Mouse (Mus musculus): ENCODE data around the gene Fem1b. TPM values are rescaled to one million over a fixed set of nuclear protein-coding genes. Genes with fewer than 3 reads are reported as not detected.
"Not testable (repeated sequence)": the region's sequence is repeated elsewhere in the genome, so short reads cannot be mapped to it uniquely, and the experiment has no call there.

Fem1b gene
- total RNA-seq, 2 experiments from 2014 or later, result 24.1 to 24.7 TPM

DNA sequence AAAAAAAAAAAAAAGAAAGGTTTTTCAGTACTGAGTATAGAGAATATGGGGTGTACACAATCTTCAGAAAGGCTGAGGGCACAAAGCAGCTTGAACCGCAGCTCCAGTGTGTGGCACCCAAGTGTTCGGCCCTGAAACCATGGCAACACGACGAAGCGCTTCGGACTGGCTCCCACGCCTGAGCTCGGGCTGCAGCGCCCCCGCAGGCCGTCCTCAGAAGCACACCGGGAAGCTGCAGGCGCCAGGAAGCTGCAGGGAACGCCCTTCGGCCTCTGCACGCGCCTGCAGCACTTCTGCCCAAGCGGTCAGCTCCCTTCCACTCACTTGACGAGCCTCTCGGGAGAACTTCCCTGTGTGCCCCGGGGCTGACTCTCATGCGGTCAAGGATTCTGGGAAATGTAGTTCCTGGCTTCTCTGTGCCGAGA, 16.9 kb upstream of the Fem1b start:
- ATAC-seq (replicated peaks; ENCODE audit: low FRiP score, poor library complexity, severe bottlenecking), result peak; percentile 98

DNA sequence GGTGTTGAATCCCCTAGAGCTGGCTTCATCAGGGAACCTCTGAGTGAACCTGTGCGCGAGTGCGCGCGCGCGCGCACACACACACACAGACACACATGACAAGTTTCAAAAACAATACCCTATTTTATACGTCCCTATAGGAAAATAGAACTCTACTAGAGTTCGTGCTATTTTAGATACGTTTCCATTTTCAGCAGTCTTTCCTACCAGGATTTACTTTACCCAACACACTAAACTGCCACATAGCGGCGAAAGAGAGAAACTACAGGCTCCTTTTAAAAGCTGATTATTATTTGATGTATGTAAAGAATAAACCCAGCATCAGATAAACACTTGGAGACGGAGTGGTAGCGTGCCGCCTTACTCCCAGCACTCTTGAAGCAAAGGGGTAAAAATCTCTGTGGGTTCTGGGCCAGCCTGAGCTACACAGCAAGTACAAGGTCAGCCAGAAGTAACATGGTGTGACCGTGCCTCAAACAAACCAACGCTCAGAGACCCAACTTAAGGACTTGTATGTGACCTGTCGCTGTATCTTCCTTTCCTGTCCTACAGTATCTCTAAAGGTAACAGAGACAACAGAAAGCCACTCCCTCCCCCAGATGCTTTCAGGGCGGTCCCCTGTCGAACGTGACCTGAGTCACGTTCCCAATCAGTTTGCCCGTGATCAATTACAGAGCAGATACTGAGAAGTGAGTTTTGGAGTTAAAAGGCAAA, 16.4 kb upstream of the Fem1b start:
- ATAC-seq (replicated peaks; ENCODE audit: low FRiP score, poor library complexity, severe bottlenecking), result peak; percentile 68

- ATAC-seq (replicated peaks; ENCODE audit: low FRiP score, poor library complexity, severe bottlenecking), result no peak
Observed at GRCm38 (mm10) chr9:62826456-62826855, 14.7 kb upstream of the Fem1b start.

DNA sequence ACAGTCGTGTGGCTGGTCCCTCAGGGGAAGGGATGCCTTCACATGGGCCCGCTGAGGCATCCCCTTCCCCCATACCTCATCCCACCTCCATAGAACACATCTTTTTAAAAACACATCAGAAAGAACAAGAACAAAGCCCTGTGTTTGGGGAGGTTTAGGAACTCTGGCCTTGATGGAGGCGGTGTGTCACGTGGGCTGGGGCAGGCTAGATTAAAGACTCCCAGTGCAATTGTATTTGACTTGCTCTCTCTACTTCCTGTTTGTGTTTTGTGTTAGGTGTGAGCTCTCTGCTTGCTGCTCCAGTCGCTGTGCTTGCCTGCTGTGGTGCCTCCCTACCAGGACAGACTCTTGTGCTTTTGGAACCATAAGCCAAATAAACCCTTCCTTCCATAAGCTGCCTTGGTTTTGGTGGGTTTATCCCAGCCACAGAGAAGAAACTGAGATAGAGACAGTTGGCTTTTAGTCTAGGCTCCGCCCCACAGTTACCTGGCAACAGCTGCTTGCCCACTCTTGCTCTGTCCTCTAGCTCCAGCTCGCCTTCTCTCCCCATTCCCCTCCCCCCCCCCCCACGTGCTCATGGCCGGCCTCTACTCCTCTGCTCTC, 14.2 kb upstream of the Fem1b start:
- ATAC-seq (replicated peaks; ENCODE audit: low FRiP score, poor library complexity, severe bottlenecking), result no peak

- no peak for ATAC-seq (replicated peaks; ENCODE audit: low FRiP score, poor library complexity, severe bottlenecking)
Observed at GRCm38 (mm10) chr9:62821811-62822210, 10.1 kb upstream of the Fem1b start.

GRCm38 (mm10) chr9:62820829-62821228, 9.1 kb upstream of the Fem1b start:
- no peak for ATAC-seq (replicated peaks; ENCODE audit: low FRiP score, poor library complexity, severe bottlenecking)

- not testable (repeated sequence) for ATAC-seq (replicated peaks; ENCODE audit: low FRiP score, poor library complexity, severe bottlenecking)
Observed at GRCm38 (mm10) chr9:62819910-62820309, 8.2 kb upstream of the Fem1b start.

GRCm38 (mm10) chr9:62819494-62819893, 7.8 kb upstream of the Fem1b start:
- ATAC-seq (replicated peaks; ENCODE audit: low FRiP score, poor library complexity, severe bottlenecking), result no peak

DNA sequence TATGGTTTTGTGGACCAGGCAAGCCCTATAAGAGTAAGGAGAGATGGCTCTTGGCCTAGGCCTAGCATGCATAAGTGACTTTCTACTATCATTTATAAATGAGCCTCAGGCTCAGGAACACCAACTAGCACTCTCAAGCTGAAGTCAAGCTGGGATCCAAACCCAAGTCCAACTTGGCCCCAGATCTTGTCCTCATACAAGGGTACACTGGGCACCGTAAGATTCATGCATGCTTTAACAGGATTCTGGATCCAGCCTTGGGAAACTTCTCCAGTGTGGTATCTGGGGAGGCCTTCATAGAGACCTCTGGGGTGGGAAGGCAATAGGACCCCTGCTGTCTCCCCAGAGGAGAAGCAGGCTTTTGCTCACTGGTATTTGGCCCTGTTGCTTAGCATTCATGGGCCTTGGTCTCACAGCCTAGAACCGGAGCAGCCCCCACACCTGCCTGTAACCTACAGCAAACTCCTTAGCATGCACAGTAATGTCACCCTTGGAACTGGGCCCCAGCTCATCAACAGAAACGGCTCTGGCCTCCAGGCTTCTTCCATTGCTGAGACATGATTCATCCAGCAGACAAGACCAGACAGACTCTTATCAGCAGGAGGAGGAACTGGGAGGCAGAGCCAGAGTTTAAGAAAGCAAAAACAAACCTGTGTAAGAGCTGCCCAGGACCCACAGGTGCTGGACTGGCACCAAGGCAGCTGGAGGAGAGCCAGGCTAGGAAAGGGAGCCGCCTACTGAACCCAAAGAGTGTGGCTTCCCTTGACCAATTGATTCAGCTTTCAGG, 6.3 kb upstream of the Fem1b start:
- ATAC-seq (replicated peaks; ENCODE audit: low FRiP score, poor library complexity, severe bottlenecking), result no peak

DNA sequence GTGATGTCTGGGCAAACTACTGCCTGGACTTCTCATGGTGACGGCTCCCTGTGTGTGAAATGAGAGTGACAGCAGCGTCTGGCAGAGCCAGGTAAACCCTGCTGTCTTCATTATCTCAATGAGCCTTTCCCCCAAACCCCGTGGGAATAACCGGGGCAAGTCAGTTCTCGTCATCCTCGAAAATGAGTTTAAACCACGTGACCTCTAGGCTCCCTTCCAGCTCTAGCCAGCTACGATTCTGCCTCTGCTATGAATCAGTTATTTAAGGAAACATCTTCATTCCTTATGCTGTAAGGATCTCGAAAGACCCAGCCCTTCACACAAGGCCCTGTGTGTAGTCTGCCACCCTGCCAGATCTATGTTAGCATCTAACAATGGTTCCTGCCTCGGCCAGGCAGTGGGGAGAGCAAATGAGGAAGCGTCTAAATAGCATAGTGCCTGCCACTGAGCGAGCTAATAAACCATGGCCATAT, 5.4 kb upstream of the Fem1b start:
- no peak for ATAC-seq (replicated peaks; ENCODE audit: low FRiP score, poor library complexity, severe bottlenecking)

GRCm38 (mm10) chr9:62816323-62817098, 4.8 kb upstream of the Fem1b start:
- ATAC-seq (replicated peaks; ENCODE audit: low FRiP score, poor library complexity, severe bottlenecking), result no peak

GRCm38 (mm10) chr9:62814751-62815150, 3.0 kb upstream of the Fem1b start:
- ATAC-seq (replicated peaks; ENCODE audit: low FRiP score, poor library complexity, severe bottlenecking), result no peak

DNA sequence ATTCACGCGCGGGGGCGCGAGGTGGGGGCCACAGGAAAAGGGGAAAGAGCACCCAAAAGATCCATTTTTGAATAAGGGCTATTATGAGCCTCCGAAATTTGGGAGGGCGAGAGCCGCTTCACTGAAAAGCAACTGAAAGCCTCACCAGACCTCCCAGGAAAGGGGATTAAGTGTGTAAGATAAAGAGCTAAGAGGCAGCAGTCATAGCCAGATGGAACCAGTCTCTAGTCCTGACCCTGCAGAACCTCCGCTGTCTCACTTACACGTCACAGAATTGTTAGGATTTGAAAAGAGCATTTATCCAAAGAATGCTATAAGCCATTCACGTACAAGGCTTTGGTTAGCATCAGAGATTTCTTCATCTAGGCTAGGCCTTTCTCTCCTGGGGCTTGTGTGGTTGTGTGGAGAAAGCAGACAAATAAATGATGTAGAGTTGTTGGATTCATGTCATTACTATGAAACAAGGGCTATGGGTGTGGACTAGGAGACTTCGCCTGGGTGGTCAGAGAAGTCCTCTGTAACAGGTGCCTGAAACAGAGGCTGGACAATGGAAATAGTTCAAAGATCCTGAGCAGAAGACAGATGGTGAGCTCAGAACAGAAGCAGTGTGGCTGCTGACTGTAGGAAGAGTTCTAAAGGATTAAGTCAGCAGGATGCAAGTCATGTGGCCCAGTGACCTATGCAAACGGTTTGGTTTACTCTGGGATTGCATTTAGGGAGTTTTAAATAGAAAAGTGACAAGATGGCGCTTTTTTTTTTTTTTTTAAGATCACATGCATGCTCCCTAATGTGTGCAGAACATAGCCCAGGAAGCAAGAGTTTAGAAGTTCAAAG, 699 bp upstream of the Fem1b start:
- 0 out of 2 replicates have a peak, but pooled peaks have one; percentile 13 for ATAC-seq (replicated peaks; ENCODE audit: low FRiP score, poor library complexity, severe bottlenecking)

- ATAC-seq (replicated peaks; ENCODE audit: low FRiP score, poor library complexity, severe bottlenecking), result peak; percentile 81
Observed at GRCm38 (mm10) chr9:62810543-62811515, 905 bp downstream of the Fem1b start.

DNA sequence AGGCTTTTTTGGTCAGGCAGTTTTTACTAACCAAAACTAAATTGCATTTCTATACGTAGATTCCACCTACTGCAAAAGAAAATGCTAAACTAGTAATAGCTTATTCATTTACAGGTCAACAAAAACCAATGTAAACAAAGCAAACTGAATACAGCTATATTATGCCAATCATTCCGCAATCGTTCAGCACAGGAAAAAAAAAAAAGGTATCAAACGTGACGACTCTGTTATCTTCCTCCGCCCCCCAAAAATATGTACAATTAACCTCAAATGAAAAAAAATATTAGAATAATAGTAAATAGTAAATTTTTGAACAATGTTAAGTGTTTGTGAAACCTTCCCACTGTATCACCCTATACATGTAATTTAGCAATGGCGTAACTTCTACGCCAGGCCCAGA, 1.6 kb downstream of the Fem1b start:
- no peak for ATAC-seq (replicated peaks; ENCODE audit: low FRiP score, poor library complexity, severe bottlenecking)

GRCm38 (mm10) chr9:62799218-62799617, 12.5 kb downstream of the Fem1b start:
- not testable (repeated sequence) for ATAC-seq (replicated peaks; ENCODE audit: low FRiP score, poor library complexity, severe bottlenecking)

DNA sequence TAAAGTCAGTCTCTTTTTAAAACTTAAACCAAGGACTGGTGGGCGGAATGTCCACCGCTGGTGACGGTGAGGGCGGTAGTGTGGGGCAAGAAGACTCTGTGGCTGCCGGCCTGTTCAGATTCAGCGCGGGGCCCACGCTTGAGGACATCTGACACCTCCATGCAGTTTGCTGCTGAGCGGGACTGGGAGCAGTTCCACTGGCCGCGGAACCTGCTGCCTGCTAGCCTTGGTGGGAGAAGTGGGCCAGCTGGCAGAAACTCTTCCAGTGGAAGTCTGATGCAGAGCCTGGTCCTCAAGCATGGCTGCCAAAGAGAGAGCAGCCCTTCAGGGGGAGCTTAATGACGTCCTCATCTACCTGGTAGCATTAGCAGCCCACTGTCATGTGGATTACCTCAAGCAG, 21.9 kb downstream of the Fem1b start:
- ATAC-seq (replicated peaks; ENCODE audit: low FRiP score, poor library complexity, severe bottlenecking), result no peak

GRCm38 (mm10) chr9:62786721-62787120, 25.0 kb downstream of the Fem1b start:
- ATAC-seq (replicated peaks; ENCODE audit: low FRiP score, poor library complexity, severe bottlenecking), result no peak
